Mouse (Mus musculus): ENCODE results near the gene Stx6.

DNA sequence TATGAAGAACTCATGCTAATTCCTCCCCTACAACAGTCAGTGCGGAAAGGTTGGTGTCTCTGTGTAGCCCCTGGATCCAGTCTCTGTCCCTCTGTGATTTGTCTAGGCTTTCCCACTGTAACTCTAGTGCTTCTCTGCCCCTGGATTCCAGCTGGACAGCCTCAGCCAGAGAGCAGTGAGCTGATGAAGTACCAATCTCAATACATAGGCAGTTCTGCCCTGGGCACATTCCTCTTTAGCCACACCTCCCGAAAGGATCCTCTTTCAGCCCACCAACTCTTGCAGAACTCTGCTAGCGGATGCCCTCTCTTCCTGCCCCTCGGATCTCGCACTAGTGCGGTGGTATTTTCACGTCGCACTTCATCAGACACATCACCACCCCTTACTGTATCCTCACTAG lies 23.6 kb upstream of the Stx6 start:
- TF ChIP-seq CTCF (IDR thresholded peaks at IDR 0.05; ENCODE audit: control insufficient read depth, insufficient read depth, insufficient replicate concordance, low read depth, low read length) (no peak), POLR2A (IDR thresholded peaks at IDR 0.05; ENCODE audit: control insufficient read depth, low read depth, low read length) (no peak)
